Mouse (Mus musculus): Measurements from ENCODE around the gene 2300009A05Rik.

2300009A05Rik gene

GRCm38 (mm10) chr9:63348146-63348545, 50.9 kb downstream of the 2300009A05Rik start:
- no peak for DNase-seq (ENCODE audit: low read depth, low spot score)

DNA sequence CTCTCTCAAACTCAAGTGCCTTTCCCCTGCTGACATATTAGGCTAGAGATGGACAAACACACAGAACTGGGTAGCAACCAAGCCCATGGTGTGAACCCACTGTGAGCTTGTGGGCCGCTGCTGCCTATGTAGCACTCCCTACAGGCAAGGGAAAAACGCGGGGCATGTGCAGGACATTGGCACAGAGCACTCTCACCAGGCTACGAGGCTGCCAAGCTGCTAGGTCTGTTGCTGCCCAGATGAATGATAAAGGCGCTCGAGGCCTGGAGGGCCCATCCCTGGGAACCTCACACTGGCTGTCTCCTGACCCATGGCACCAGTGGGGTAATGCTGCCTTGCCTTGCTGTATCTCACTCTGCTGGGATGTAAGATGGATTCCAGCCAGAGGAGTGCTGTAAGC, 53.0 kb downstream of the 2300009A05Rik start:
- DNase-seq (ENCODE audit: low read depth, low spot score): no peak

Data from 3T3-L1 (cell line).